Mouse (Mus musculus): ENCODE measurements around the gene Pnrc2. TPM values are rescaled to one million over a fixed set of nuclear protein-coding genes. Genes with fewer than 3 reads are reported as not detected.
A peak's percentile ranks its signal among the peaks of the same experiment; 100 is the strongest.

Pnrc2 gene
- polyA plus RNA-seq, 1 experiment from 2014 or later: 191 TPM

GRCm38 (mm10) chr4:135883881-135884516 is 10.3 kb upstream of the Pnrc2 start:
- no peak overlapping the region for H3K27ac ChIP-seq (ENCODE audit: low read depth)
- DNase-seq: no peak

GRCm38 (mm10) chr4:135883401-135883851 is 9.8 kb upstream of the Pnrc2 start:
- ATAC-seq (ENCODE audit: insufficient read depth) (0 out of 2 replicates have a peak, but pooled peaks have one; percentile 39), DNase-seq (no peak)
- Histone ChIP-seq H3K9ac (0 out of 2 replicates have a peak overlapping the region, but pooled peaks have one; percentile 14), H3K9me3 (ENCODE audit: low read depth, low read length) (no peaks in the 10 kb centered on the region), H3K4me2 (no peak overlapping the region), H3K27me3 (ENCODE audit: insufficient read depth, low read length) (no peaks in the 10 kb centered on the region), H3K27ac (ENCODE audit: low read depth) (no peak overlapping the region), H3K4me3 (ENCODE audit: low read depth, low read length) (no peak overlapping the region), H3K4me1 (ENCODE audit: insufficient read depth) (0 out of 2 replicates have a peak, but pooled peaks cover 3% of the 10 kb centered on the region), H3K36me3 (ENCODE audit: insufficient read depth) (no peaks in the 10 kb centered on the region)
- 18% methylated on average over 10 of the region's 10 CpGs for WGBS
- no peak for TF ChIP-seq CTCF (IDR thresholded peaks at IDR 0.05; ENCODE audit: low read depth)

More at GRCm38 (mm10) chr4:135883881-135884516, 10.3 kb upstream of the Pnrc2 start:
- no peak for ATAC-seq (ENCODE audit: insufficient read depth)
- no peak overlapping the region for H3K9ac ChIP-seq
- TF ChIP-seq CTCF (IDR thresholded peaks at IDR 0.05; ENCODE audit: low read depth): no peak
- no peaks in the 10 kb centered on the region for H3K9me3 ChIP-seq (ENCODE audit: low read depth, low read length)
- WGBS: 48% methylated on average over 7 of the region's 7 CpGs
- H3K4me1 ChIP-seq (ENCODE audit: insufficient read depth): 0 out of 2 replicates have a peak, but pooled peaks cover 3% of the 10 kb centered on the region
- no peak overlapping the region for H3K4me3 ChIP-seq (ENCODE audit: low read depth, low read length)
- H3K4me2 ChIP-seq: no peak overlapping the region
- no peaks in the 10 kb centered on the region for H3K27me3 ChIP-seq (ENCODE audit: insufficient read depth, low read length)
- H3K36me3 ChIP-seq (ENCODE audit: insufficient read depth): no peaks in the 10 kb centered on the region

- Histone ChIP-seq H3K4me2 (no peak overlapping the region), H3K36me3 (ENCODE audit: insufficient read depth) (no peaks in the 10 kb centered on the region), H3K9me3 (ENCODE audit: low read depth, low read length) (no peaks in the 10 kb centered on the region), H3K27ac (ENCODE audit: low read depth) (no peak overlapping the region), H3K9ac (no peak overlapping the region), H3K4me3 (ENCODE audit: low read depth, low read length) (no peak overlapping the region), H3K27me3 (ENCODE audit: insufficient read depth, low read length) (no peaks in the 10 kb centered on the region), H3K4me1 (ENCODE audit: insufficient read depth) (0 out of 2 replicates have a peak, but pooled peaks cover 3% of the 10 kb centered on the region)
- ATAC-seq (ENCODE audit: insufficient read depth): no peak
- 60% methylated on average over 6 of the region's 6 CpGs for WGBS
- no peak for DNase-seq
- no peak for TF ChIP-seq CTCF (IDR thresholded peaks at IDR 0.05; ENCODE audit: low read depth)
Observed at GRCm38 (mm10) chr4:135882023-135882422, 8.4 kb upstream of the Pnrc2 start.

- H3K4me3 ChIP-seq (ENCODE audit: low read depth, low read length): no peak overlapping the region
- no peak for ATAC-seq (ENCODE audit: insufficient read depth)
Observed at GRCm38 (mm10) chr4:135880576-135880975, 6.9 kb upstream of the Pnrc2 start.

GRCm38 (mm10) chr4:135880018-135880417 is 6.4 kb upstream of the Pnrc2 start:
- H3K4me1 ChIP-seq (ENCODE audit: insufficient read depth): peaks cover 7% of the 10 kb centered on the region; the same call in 1 of the 2 replicates
- no peaks in the 10 kb centered on the region for H3K27me3 ChIP-seq (ENCODE audit: insufficient read depth, low read length)
- no peak for ATAC-seq (ENCODE audit: insufficient read depth)
- TF ChIP-seq CTCF (IDR thresholded peaks at IDR 0.05; ENCODE audit: low read depth): no peak
- H3K4me3 ChIP-seq (ENCODE audit: low read depth, low read length): no peak overlapping the region
- DNase-seq: no peak
- no peaks in the 10 kb centered on the region for H3K36me3 ChIP-seq (ENCODE audit: insufficient read depth)
- WGBS: 92% methylated on average over 6 of the region's 6 CpGs
- H3K4me2 ChIP-seq: no peak overlapping the region
- no peak overlapping the region for H3K27ac ChIP-seq (ENCODE audit: low read depth)
- no peaks in the 10 kb centered on the region for H3K9me3 ChIP-seq (ENCODE audit: low read depth, low read length)
- no peak overlapping the region for H3K9ac ChIP-seq

More at GRCm38 (mm10) chr4:135880576-135880975, 6.9 kb upstream of the Pnrc2 start:
- Histone ChIP-seq H3K36me3 (ENCODE audit: insufficient read depth) (no peaks in the 10 kb centered on the region), H3K4me1 (ENCODE audit: insufficient read depth) (peaks cover 7% of the 10 kb centered on the region; the same call in 1 of the 2 replicates), H3K27me3 (ENCODE audit: insufficient read depth, low read length) (no peaks in the 10 kb centered on the region), H3K4me2 (no peak overlapping the region), H3K9ac (no peak overlapping the region), H3K27ac (ENCODE audit: low read depth) (no peak overlapping the region), H3K9me3 (ENCODE audit: low read depth, low read length) (no peaks in the 10 kb centered on the region)
- 85% methylated on average over 10 of the region's 10 CpGs for WGBS
- no peak for DNase-seq
- TF ChIP-seq CTCF (IDR thresholded peaks at IDR 0.05; ENCODE audit: low read depth): no peak

GRCm38 (mm10) chr4:135879021-135879420 is 5.4 kb upstream of the Pnrc2 start:
- Histone ChIP-seq H3K9ac (no peak overlapping the region), H3K4me2 (no peak overlapping the region), H3K36me3 (ENCODE audit: insufficient read depth) (no peaks in the 10 kb centered on the region), H3K27me3 (ENCODE audit: insufficient read depth, low read length) (no peaks in the 10 kb centered on the region), H3K9me3 (ENCODE audit: low read depth, low read length) (no peaks in the 10 kb centered on the region), H3K4me1 (ENCODE audit: insufficient read depth) (peaks cover 10% of the 10 kb centered on the region), H3K27ac (ENCODE audit: low read depth) (no peak overlapping the region), H3K4me3 (ENCODE audit: low read depth, low read length) (no peak overlapping the region)
- WGBS: 63% methylated on average over 6 of the region's 6 CpGs
- ATAC-seq (ENCODE audit: insufficient read depth) (no peak), DNase-seq (no peak)
- no peak for TF ChIP-seq CTCF (IDR thresholded peaks at IDR 0.05; ENCODE audit: low read depth)

- no peak overlapping the region for H3K4me2 ChIP-seq
- H3K36me3 ChIP-seq (ENCODE audit: insufficient read depth): peaks cover 2% of the 10 kb centered on the region
- peak; percentile 60 for DNase-seq
- no peak overlapping the region for H3K4me3 ChIP-seq (ENCODE audit: low read depth, low read length)
- TF ChIP-seq CTCF (IDR thresholded peaks at IDR 0.05; ENCODE audit: low read depth): peak; percentile 48; the same call in 1 of the 2 replicates
- H3K9me3 ChIP-seq (ENCODE audit: low read depth, low read length): no peaks in the 10 kb centered on the region
- 68% methylated on average over 2 of the region's 2 CpGs for WGBS
- no peak for ATAC-seq (ENCODE audit: insufficient read depth)
- no peaks in the 10 kb centered on the region for H3K27me3 ChIP-seq (ENCODE audit: insufficient read depth, low read length)
- H3K9ac ChIP-seq: no peak overlapping the region
- H3K27ac ChIP-seq (ENCODE audit: low read depth): no peak overlapping the region
- peaks cover 7% of the 10 kb centered on the region for H3K4me1 ChIP-seq (ENCODE audit: insufficient read depth)
Observed at GRCm38 (mm10) chr4:135877742-135878141, 4.1 kb upstream of the Pnrc2 start.

Data from lung, embryonic 14.5 days (tissue).